Mouse (Mus musculus) heart, adult 8-10 months (tissue): ENCODE results near the gene Fam208a. TPM values are rescaled to one million over a fixed set of nuclear protein-coding genes. Genes with fewer than 3 reads are reported as not detected.
A peak's percentile ranks its signal among the peaks of the same experiment; 100 is the strongest.

Experiments used
- DNase-seq: peaks from one replicate; pipeline ENCODE4 v3.0.0; 2022; ENCODE audit warnings: low spot score
- total RNA-seq, 4 experiments: library from RNA; stranded (reverse); gene quantifications; 2 replicates each; pipeline ENCODE4 v1.2.4; 2022

Gene Fam208a
- 10 to 100 TPM in 2 of 4 experiments, 1 to 10 TPM in 2; 9.2 to 10.5 (median 9.8) TPM for total RNA-seq

- peak; percentile 93 for DNase-seq
Measured at GRCm38 (mm10) chr14:27428573-27428972, at the start of gene Fam208a. Fam208a (plus strand) TSS chr14:27428834.

GRCm38 (mm10) chr14:27379404-27379803 is 49.2 kb upstream of the Fam208a start:
- peak; percentile 38 for DNase-seq

- DNase-seq, result no peak
Measured at GRCm38 (mm10) chr14:27381459-27381858, 47.2 kb upstream of the Fam208a start.

- DNase-seq, result no peak
Measured at GRCm38 (mm10) chr14:27383321-27383830, 45.3 kb upstream of the Fam208a start.

- no peak for DNase-seq
Measured at GRCm38 (mm10) chr14:27384143-27384542, 44.5 kb upstream of the Fam208a start.

GRCm38 (mm10) chr14:27388616-27389015 is 40.0 kb upstream of the Fam208a start:
- peak; percentile 30 for DNase-seq

GRCm38 (mm10) chr14:27389722-27390121 is 38.9 kb upstream of the Fam208a start:
- no peak for DNase-seq

- DNase-seq, result no peak
Measured at GRCm38 (mm10) chr14:27390663-27391062, 38.0 kb upstream of the Fam208a start.

GRCm38 (mm10) chr14:27391776-27392308 is 36.8 kb upstream of the Fam208a start:
- DNase-seq, result no peak

- DNase-seq, result no peak
Measured at GRCm38 (mm10) chr14:27392660-27393059, 36.0 kb upstream of the Fam208a start.

GRCm38 (mm10) chr14:27393806-27394205 is 34.8 kb upstream of the Fam208a start:
- no peak for DNase-seq

GRCm38 (mm10) chr14:27396424-27396823 is 32.2 kb upstream of the Fam208a start:
- no peak for DNase-seq

- DNase-seq, result no peak
Measured at GRCm38 (mm10) chr14:27397526-27397925, 31.1 kb upstream of the Fam208a start.

- no peak for DNase-seq
Measured at GRCm38 (mm10) chr14:27400495-27400894, 28.1 kb upstream of the Fam208a start.

- no peak for DNase-seq
Measured at GRCm38 (mm10) chr14:27401717-27402278, 26.8 kb upstream of the Fam208a start.

GRCm38 (mm10) chr14:27402332-27403250 is 26.0 kb upstream of the Fam208a start:
- DNase-seq, result peak; percentile 38

- peak; percentile 32 for DNase-seq
Measured at GRCm38 (mm10) chr14:27405452-27405851, 23.2 kb upstream of the Fam208a start.

- no peak for DNase-seq
Measured at GRCm38 (mm10) chr14:27405947-27406346, 22.7 kb upstream of the Fam208a start.

GRCm38 (mm10) chr14:27408240-27408639 is 20.4 kb upstream of the Fam208a start:
- no peak for DNase-seq

GRCm38 (mm10) chr14:27409662-27410061 is 19.0 kb upstream of the Fam208a start:
- no peak for DNase-seq

- no peak for DNase-seq
Measured at GRCm38 (mm10) chr14:27411492-27411891, 17.1 kb upstream of the Fam208a start.

GRCm38 (mm10) chr14:27412699-27413098 is 15.9 kb upstream of the Fam208a start:
- no peak for DNase-seq
